Mouse (Mus musculus) thymus, adult 2 months (tissue): ENCODE results near the gene Cop1. TPM values are rescaled to one million over a fixed set of nuclear protein-coding genes. Genes with fewer than 3 reads are reported as not detected.
A peak's percentile ranks its signal among the peaks of the same experiment; 100 is the strongest.

ENCODE experiments used
- DNase-seq: peaks from one replicate; pipeline ENCODE4 v3.0.0; 2021
- H3K27ac ChIP-seq: fragments of 200-500 bp; 2 replicates; pipeline ENCODE4 v1.5.1; 2012; ENCODE audit warnings: low read length, control low read depth; ENCODE audit not compliant: control insufficient read depth, insufficient read depth
- H3K27me3 ChIP-seq: fragments of 200-500 bp; 2 replicates; pipeline ENCODE4 v1.6.1; 2012; ENCODE audit warnings: mild to moderate bottlenecking, low read length, moderate library complexity, mixed read lengths; ENCODE audit not compliant: control insufficient read depth, insufficient read depth
- H3K36me3 ChIP-seq: fragments of 200-500 bp; 2 replicates; pipeline ENCODE4 v1.6.1; 2012; ENCODE audit warnings: mild to moderate bottlenecking, low read length, moderate library complexity; ENCODE audit not compliant: control insufficient read depth, insufficient read depth
- H3K4me1 ChIP-seq: fragments of 200-500 bp; replicated peaks from 2 replicates; pipeline ENCODE4 v1.6.1; 2012; ENCODE audit warnings: low read length; ENCODE audit not compliant: control insufficient read depth, insufficient read depth
- H3K4me3 ChIP-seq: fragments of 200-500 bp; 2 replicates; pipeline ENCODE4 v1.5.1; 2012; ENCODE audit warnings: mild to moderate bottlenecking, low read length, control low read depth, moderate library complexity; ENCODE audit not compliant: control insufficient read depth, insufficient read depth
- CTCF ChIP-seq: fragments of 200-500 bp; IDR thresholded peaks from 2 replicates; pipeline ENCODE4 v1.5.1; 2012; ENCODE audit warnings: mild to moderate bottlenecking, control low read depth, low read length, moderate library complexity, borderline replicate concordance; ENCODE audit not compliant: control insufficient read depth, poor library complexity, insufficient read depth; ENCODE audit errors: extremely low read depth
- POLR2A ChIP-seq: fragments of 200-500 bp; IDR thresholded peaks from 2 replicates; pipeline ENCODE4 v1.6.1; 2012; ENCODE audit warnings: mild to moderate bottlenecking, low read length, control low read depth, moderate library complexity; ENCODE audit not compliant: control insufficient read depth, poor library complexity, insufficient read depth; ENCODE audit errors: extremely low read depth
- WGBS: fragments of 180-500 bp; shearing (Covaris S2); methylation state at CpG from one replicate; pipeline ENCODE4 v1.1.7; 2018; 5-methylcytosine and 5-hydroxymethylcytosine counted together
- polyA plus RNA-seq: library from polyadenylated mRNA; depleted of rRNA; stranded (reverse); fragments of >200 nt; gene quantifications from 2 replicates; pipeline ENCODE4 v1.2.3, GENCODE M21; 2012

Gene Cop1
- polyA plus RNA-seq, 1 experiment = 58.6 TPM

GRCm38 (mm10) chr1:159393931-159394330 is 161.8 kb downstream of the Cop1 start:
- H3K27me3 ChIP-seq = no peaks in the 10 kb centered on the region
- no peak for DNase-seq
- TF ChIP-seq CTCF = no peak
- TF ChIP-seq POLR2A = no peak
- H3K36me3 ChIP-seq = no peaks in the 10 kb centered on the region
- H3K4me3 ChIP-seq = no peak overlapping the region
- WGBS = 70% methylated on average over 1 of the region's 1 CpGs
- no peak overlapping the region for H3K27ac ChIP-seq
- 0 out of 2 replicates have a peak, but pooled peaks cover 3% of the 10 kb centered on the region for H3K4me1 ChIP-seq

- Histone ChIP-seq H3K4me1 (0 out of 2 replicates have a peak, but pooled peaks cover 3% of the 10 kb centered on the region), H3K36me3 (no peaks in the 10 kb centered on the region), H3K27ac (no peak overlapping the region), H3K4me3 (no peak overlapping the region), H3K27me3 (no peaks in the 10 kb centered on the region)
- peak; percentile 53 for DNase-seq
- TF ChIP-seq POLR2A (no peak), CTCF (peak; percentile 47; the same call in 1 of the 2 replicates)
- 11% methylated on average over 9 of the region's 9 CpGs for WGBS
Measured at GRCm38 (mm10) chr1:159396515-159396914, 164.4 kb downstream of the Cop1 start.
